Mouse (Mus musculus): ENCODE results near the gene Mst1r.

Mst1r gene

GRCm38 (mm10) chr9:107914764-107915420 lies 8.2 kb downstream of the Mst1r start:
- no peak for DNase-seq

GRCm38 (mm10) chr9:107917895-107918608 lies 11.4 kb downstream of the Mst1r start:
- no peak for DNase-seq

GRCm38 (mm10) chr9:107918884-107919283 lies 12.2 kb downstream of the Mst1r start:
- no peak for DNase-seq

GRCm38 (mm10) chr9:107919441-107919840 lies 12.8 kb downstream of the Mst1r start:
- no peak for DNase-seq

GRCm38 (mm10) chr9:107923021-107923420 lies 16.3 kb downstream of the Mst1r start:
- DNase-seq = peak in 1 of 2 experiments; percentile 51

- DNase-seq = peak; percentile 26 to 28
Measured at GRCm38 (mm10) chr9:107923956-107924355, 17.3 kb downstream of the Mst1r start.

- DNase-seq = no peak
Measured at GRCm38 (mm10) chr9:107925251-107925650, 18.6 kb downstream of the Mst1r start.

GRCm38 (mm10) chr9:107926920-107927420 lies 20.3 kb downstream of the Mst1r start:
- DNase-seq = no peak

GRCm38 (mm10) chr9:107927749-107928148 lies 21.1 kb downstream of the Mst1r start:
- no peak for DNase-seq

- no peak for DNase-seq
Measured at GRCm38 (mm10) chr9:107928169-107928568, 21.5 kb downstream of the Mst1r start, which contains the start of gene Actl11. Gene Actl11 (plus strand): TSS chr9:107928469.

- no peak for DNase-seq
Measured at GRCm38 (mm10) chr9:107932221-107932620, 25.5 kb downstream of the Mst1r start.

GRCm38 (mm10) chr9:107934146-107934545 lies 27.5 kb downstream of the Mst1r start:
- DNase-seq = no peak

- DNase-seq = no peak
Measured at GRCm38 (mm10) chr9:107935374-107935773, 28.7 kb downstream of the Mst1r start, which contains the start of gene Camkv. Gene Camkv (plus strand): TSS chr9:107935674.

- DNase-seq = no peak
Measured at GRCm38 (mm10) chr9:107935790-107936214, 29.1 kb downstream of the Mst1r start.

GRCm38 (mm10) chr9:107936215-107936822 lies 29.6 kb downstream of the Mst1r start:
- no peak for DNase-seq

- no peak for DNase-seq
Measured at GRCm38 (mm10) chr9:107936831-107937230, 30.2 kb downstream of the Mst1r start.

GRCm38 (mm10) chr9:107947241-107948194 lies 40.8 kb downstream of the Mst1r start:
- no peak for DNase-seq

- no peak for DNase-seq
Measured at GRCm38 (mm10) chr9:107949184-107949921, 42.7 kb downstream of the Mst1r start.

GRCm38 (mm10) chr9:107949922-107950235 lies 43.2 kb downstream of the Mst1r start, which contains the start of gene Traip:
Gene Traip (plus strand): TSS chr9:107950136.
- DNase-seq = no peak

- DNase-seq = peak; percentile 92 to 95
Measured at GRCm38 (mm10) chr9:107950460-107951355, 44.0 kb downstream of the Mst1r start.

All from lung, adult 18-20 months (tissue).